Mouse (Mus musculus) megakaryocyte progenitor cell, adult 5-6 weeks (primary cell): ENCODE data around the gene Ppil1. TPM values are rescaled to one million over a fixed set of nuclear protein-coding genes. Genes with fewer than 3 reads are reported as not detected.
"Not testable (repeated sequence)": the region's sequence is repeated elsewhere in the genome, so short reads cannot be mapped to it uniquely, and the experiment has no call there.

Source experiments
- ATAC-seq: replicated peaks from 2 replicates; pipeline ENCODE4 v1.8.0; 2016; ENCODE audit warnings: mild to moderate bottlenecking, moderate TSS enrichment, inconsistent platforms; ENCODE audit not compliant: poor library complexity
- total RNA-seq, 2 experiments: library from RNA; stranded (forward) in 1 of 2; stranded (reverse) in 1 of 2; fragments of 157-497, 149-512 nt in 1 of 2; fragments of 200-1000 nt in 1 of 2; gene quantifications; 2 replicates each; pipeline versions ENCODE4 v1.2.3 to v1.2.4; 2015 to 2017

Gene Ppil1
- total RNA-seq, 2 experiments from 2014 or later, result 67.3 to 103 TPM

DNA sequence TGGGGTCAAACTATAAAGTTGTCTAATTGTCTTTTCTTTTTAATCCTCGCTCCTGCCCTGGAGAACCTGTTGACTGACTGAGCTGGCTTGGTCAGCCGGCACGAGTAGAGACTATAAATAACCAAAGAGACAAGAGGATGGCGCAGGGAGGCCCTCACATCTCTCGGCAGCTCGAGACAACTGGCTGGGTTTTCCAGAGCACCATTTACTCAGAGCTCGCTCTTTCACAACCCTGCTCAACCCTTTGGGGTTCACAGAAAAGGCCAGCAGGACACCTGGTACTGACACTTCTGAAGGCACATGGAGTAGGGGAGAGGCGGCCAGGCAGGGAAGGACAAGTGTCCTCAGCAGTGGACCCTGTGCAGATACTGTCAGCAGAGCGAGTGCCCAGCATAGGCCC, 10.3 kb downstream of the Ppil1 start:
- no peak for ATAC-seq

DNA sequence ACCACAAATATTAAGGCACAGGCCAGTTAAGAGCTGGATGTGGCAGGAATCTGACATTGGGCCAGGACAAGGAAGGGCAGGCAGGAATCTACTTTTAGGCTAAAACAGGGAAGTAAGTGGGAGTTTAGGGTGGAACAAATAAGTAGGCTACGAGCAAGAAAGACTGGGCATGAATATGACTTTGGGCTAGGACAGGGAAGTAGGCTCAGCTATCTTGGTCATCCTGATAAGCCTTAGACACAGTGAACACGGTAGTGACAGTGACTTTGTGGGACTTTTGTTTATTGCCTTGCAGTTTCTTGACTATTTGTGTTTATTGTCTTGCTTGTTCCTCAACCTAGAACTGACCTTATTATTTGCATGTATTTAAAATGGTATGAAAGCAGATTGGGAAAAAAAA, 10.8 kb downstream of the Ppil1 start:
- no peak for ATAC-seq

DNA sequence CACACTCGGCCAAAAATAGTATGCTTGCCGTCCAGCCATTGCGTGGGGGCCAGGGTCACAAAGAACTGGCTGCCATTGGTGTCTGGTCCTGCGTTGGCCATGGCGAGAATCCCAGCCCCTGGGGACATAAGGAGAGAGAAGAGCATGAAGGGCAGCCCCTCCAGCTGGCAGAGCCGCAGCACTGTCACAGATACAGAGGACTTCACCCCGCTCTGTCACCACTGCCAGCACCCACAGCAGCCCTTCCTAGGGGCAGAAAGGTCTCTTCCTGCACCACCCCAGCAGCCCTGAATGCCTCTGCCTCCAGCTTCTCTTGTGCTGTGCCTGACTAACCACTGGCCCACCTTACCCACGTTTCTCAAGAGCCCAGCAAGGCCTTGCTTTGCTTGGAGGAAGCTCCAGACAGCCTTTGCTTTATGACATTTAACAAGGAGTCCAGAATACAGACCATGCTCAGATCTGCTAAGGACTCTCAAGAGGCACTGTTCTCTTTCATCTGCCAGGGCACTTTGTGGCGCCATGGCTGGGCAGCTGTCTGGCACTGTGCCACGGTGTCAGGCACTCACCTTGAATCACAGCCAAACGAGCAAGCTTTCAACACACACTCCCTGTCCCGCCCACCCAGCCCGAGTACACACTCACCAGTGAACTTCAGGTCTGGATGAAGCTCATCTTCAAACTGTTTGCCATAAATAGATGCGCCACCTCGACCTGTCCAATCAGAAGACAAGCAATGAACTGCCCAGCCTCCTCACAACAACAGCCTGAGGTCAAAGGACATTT, 12.2 kb downstream of the Ppil1 start:
- no peak for ATAC-seq

DNA sequence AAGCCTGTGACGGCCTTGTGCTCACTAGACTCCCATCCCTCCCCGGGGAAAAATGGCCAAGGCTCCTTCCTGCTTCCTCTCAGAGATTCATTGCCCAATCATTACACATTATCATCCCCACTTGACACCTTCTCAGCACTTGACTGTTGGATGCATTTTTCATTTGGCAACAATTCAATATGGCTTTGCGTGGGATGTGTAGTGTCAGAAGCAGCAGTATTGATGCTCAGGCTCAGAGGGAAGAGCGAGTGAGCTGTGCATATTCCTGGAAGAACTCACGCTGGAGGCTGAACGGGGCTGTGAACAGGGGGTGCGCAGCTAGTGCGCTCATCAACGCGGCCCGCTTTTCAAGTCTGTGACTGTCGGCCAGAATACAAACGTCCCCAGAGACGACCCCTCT, 13.0 kb downstream of the Ppil1 start:
- ATAC-seq, result not testable (repeated sequence)

DNA sequence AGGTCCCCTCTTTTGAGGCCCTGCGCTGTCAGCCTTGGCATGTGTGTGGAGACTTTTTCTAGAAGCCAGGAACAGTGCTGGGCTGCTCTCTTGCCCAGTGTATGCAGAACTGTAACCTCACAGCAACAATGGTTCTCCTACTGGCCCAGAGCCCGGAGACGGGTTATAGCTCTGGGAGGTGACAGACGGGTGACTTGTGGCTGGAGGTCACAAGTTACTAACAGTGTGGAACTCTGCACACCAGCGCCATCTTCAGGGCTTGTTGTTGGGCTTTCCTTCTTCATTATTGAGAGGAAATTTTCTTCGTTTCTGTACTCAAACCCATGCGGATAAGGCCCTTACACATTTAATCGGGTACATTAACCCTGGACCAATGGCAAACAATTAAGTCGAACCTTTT, 14.5 kb downstream of the Ppil1 start:
- ATAC-seq, result peak; percentile 48

DNA sequence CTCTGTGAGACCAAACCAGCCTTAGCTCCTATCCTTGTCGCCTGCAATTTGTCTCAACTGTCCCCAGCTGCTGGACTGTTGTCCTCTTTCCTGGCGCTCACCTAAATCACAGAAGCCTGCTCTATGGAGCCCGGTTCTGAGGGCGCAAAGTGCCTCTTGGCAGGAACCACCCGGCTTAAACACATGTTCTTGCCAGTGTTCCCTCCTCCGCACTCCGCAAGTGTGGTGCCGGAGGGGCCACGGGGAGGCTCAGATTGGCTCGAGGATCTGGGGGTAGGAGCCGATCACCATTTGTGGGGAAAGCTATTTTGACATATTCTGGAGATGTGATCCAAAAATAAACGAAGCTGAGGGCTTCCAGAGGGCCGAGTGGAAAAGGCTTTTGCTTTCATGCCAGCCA, 16.1 kb downstream of the Ppil1 start:
- no peak for ATAC-seq

DNA sequence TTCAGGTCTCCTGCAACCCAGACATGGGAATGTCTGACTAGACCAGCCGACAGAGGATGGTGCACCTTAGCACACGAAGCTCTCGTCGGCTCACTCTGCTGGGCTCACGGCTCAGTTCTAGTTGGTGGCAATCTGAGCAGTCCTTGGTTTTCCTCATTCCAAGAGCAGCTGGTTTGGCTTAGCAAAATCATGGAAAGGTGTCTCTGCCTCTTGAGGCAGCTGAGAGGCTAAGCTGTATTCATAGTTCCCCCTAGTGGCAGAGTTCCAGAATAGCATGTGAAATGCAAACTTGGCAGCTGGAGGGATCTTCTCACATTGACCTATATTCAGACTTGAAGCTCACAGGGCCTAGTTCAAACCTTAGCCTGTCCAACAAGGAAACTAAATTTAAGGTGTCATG, 17.4 kb downstream of the Ppil1 start:
- ATAC-seq, result peak; percentile 61

DNA sequence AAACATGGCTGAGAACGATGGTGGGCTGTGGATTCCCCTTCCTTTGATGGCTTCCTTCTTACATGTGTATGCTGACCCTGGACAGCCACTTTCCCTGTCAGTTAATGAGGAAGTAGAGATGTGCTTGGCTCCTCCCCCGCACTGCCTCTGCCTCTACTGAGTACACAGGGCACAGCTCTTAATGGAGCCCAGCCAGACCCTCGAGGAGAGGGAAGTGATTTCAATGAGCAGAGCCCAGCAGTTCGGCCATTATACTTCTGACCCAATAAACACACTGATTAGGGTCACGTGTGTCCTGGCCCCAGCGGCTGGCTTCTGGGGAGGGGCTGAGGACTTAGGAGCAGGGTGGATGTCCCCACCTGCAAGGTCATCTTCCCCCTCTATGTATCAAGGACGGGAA, 18.3 kb downstream of the Ppil1 start:
- peak; percentile 71 for ATAC-seq

DNA sequence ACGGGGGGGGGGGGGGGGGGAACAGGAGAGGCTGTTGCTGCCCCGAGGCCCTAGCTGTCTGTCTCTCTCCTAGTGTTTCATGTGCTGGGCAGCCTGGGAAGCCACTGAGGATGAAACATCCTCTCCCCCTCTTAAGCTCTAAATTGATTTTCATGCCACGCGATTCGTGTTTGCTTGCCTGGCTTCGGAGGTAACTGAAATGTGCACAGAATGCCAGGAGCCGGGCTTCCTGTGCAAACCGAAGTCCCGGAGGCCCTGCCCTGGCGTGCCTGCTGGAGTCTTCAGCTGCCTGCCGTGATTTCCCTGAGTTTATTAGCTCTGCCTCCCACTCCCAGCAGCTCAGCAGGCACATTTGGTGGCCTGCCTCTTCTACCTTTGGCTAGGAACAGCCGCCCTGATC, 19.1 kb downstream of the Ppil1 start:
- no peak for ATAC-seq

- ATAC-seq, result peak; percentile 17; the same call in 1 of the 2 replicates
Measured at GRCm38 (mm10) chr17:29238421-29238945, 25.5 kb downstream of the Ppil1 start.

DNA sequence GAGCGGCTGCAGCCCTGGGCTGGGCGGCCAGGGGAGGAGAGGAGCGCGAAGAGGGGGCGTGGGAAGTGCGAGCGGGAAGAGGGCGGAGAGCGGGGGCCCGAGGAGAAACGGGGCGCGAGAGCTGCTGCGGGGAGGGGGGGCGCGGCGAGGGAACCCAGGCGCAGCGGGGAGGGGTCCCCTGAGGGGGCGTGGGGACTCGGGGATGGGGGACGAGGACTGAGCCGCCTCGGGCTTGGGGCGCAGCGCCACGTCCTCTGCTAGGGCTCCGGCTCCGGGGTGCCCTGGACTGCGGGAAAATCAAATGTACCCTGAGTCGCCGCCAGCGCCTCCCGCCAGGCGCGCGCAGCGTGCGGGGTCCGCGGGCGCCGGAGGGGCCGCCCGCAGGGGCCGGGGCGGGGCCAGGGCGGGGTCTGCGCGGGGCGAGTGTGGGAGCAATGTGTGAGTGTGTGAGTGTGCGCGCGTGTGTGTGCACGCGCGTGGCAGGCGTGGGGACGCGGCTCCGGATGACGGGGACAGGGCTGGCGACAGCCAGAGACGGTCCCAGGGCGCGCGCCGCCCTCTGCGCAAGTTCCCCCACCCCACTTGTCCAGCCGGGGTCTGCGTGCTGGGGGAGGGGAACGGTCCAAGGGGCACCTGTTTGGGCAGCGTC, 26.1 kb downstream of the Ppil1 start, which contains the start of gene Cpne5:
Cpne5 (minus strand) TSS at position 396 of the 649 bp plus-strand sequence.
- ATAC-seq, result 0 out of 2 replicates have a peak, but pooled peaks have one; percentile 34

DNA sequence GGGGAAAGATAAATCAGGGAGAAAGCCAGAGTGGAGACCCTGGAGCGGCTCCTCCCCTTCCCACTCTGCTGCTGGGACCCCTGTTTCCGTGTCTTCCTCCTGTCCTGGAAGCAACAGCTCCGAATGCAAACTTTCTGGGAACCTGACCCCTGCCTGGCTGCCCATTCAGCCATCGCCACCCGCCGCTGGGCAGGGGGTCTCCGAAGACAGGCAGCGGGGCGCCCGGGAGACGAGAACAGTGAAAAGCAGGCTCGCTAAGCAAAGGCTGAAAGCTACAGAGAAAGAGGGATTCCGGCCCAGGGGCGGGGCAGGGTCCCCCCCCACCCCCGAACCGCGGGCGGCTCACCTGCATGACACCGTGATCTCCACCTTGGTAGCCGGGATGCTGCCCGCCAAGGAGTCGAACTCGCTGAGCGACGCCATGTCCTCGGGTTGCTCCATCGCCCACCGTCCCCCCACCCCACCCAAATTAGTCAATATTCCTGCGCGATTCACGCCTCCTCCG, 26.7 kb downstream of the Ppil1 start:
- no peak for ATAC-seq

DNA sequence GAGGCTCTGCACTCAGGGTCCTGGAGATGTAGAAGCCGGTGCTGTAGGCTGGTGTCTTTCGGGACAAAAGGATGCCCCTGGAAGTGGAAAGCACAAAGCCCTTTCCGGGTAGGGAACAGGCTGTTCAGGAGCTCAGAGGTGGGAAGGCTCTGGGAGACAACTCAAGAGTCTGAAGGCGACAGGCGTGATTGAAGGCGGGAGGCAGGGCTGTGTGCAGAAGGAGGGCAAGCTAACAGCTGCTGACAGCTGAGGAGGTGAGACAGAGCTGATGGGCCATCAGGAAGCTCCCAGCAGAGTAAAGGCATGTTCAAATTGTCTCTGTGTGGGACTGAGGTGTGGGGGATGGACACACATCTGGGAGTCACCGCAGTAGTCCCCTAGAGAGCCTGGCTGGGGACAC, 27.9 kb downstream of the Ppil1 start:
- ATAC-seq, result no peak

- ATAC-seq, result no peak
Measured at GRCm38 (mm10) chr17:29231109-29231508, 32.9 kb downstream of the Ppil1 start.

DNA sequence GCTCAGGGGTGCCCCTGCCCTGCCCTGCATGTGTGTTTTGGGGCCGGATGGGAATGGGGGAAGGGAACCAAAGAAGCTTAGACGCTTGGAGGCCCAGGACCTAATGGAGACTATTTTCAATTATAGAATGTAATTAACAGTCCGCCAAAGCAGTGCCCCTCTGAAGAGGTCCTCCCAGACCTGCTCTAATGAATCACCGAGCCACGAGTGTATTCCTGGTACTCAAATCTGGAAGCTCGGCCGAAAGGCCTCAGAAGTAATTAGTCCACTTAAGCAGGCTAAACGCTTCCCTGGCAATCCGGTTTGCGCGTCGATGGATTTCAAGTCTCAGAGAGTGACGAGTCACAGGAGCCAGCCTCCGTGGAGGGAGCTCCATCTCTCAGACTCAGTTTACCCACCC, 43.4 kb downstream of the Ppil1 start:
- no peak for ATAC-seq

GRCm38 (mm10) chr17:29218017-29218416, 46.0 kb downstream of the Ppil1 start:
- ATAC-seq, result no peak

GRCm38 (mm10) chr17:29216078-29216477, 47.9 kb downstream of the Ppil1 start:
- no peak for ATAC-seq

- no peak for ATAC-seq
Measured at GRCm38 (mm10) chr17:29214655-29215054, 49.3 kb downstream of the Ppil1 start.

DNA sequence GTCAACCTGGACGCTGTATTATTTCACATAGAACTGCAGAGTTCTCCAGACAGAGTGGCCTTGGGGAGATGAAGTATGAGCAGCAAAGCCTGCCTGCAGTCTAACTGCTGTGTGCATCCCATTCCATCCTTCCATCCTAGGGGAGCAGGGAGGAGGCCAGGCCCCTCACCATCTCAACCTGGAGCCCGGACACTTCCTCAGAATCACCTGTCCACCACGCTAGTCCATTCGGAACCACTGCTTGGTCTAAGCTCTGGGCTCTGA, 49.9 kb downstream of the Ppil1 start:
- ATAC-seq, result no peak

- ATAC-seq, result no peak
Measured at GRCm38 (mm10) chr17:29213381-29214192, 50.4 kb downstream of the Ppil1 start.

DNA sequence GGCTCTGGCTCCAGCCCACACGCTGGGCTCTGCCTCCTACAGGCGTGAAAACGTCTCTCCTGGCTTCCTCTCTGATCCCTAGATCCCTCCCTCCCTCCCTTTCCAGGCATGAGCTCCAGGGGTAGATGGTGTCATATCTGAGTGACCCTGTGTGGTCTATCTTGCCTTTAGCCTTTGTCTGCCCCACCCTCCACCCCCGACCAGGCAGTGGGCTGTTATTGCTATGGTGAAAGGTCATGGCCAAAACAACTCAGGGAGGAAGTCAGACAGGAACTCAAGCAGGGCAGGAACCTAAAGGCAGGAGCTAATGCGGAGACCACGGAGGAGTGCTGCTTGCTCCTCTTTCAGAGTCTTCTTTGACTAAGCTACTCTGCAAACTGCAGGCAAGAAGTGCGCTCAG, 52.1 kb downstream of the Ppil1 start:
- ATAC-seq, result no peak
